Mouse (Mus musculus): ENCODE measurements around the gene Zswim3.
A peak's percentile ranks its signal among the peaks of the same experiment; 100 is the strongest.

The Zswim3 gene

DNA sequence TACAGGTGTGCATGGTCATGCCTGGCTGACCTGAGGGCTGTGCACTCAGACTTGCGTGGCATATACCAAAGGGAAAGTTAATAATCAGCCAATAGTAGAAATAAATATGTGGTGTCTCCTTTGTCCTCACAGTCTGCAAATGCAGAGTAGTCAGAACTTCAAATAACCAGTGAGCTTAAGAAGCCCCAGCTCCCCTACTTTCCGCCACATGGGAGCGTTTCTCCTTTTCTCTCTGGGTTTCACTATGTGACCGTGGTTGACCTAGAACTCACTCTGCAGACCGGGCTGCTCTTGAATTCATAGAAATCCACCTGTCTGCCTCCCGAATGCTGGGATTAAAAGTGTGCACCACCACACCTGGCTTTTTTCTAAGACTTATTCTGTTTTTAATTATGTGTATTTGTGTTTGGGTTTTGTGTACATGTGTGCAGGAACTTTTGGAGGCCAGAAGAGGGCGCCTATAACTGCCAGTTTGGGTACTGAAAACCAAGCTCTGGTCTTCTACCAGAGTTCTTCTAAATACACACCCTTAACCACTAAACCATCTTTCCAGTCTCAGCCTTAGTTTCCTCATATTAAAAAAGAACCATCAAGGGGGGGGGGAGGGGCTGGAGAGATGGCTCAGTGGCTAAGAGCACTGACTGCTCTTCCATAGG lies 20.8 kb upstream of the Zswim3 start:
- DNase-seq = peak; percentile 48

DNA sequence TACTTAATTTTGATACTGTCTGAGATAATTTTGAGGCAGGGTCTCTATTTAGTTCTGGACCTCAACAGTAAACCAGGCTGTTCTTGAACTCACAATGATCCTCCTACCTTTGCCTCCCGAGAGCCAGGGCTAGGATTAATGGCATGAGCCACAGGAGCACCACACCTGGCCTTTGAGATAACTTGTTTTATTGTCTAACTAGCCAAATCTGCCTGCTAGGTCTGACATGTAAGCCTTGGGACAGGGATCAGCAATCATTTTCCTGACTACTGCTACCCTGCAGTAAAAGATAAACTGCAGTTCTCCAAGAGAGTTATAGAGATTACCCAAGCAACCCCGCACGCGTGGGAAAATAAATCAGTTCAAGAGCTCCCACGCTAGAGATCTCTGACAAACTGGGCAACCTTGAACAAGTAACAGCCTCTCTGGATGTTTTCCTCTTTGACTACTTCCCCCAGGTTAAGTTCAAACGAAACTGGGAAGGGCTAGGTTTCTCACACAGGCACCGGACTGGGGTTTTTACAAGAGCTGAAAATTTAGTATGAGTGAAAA lies 20.0 kb upstream of the Zswim3 start:
- DNase-seq = no peak

- DNase-seq = peak; percentile 93
Measured at GRCm38 (mm10) chr2:164785481-164786387, 19.2 kb upstream of the Zswim3 start, which contains the start of gene Snx21. Gene Snx21, plus strand, starts transcription at chr2:164785823.

DNA sequence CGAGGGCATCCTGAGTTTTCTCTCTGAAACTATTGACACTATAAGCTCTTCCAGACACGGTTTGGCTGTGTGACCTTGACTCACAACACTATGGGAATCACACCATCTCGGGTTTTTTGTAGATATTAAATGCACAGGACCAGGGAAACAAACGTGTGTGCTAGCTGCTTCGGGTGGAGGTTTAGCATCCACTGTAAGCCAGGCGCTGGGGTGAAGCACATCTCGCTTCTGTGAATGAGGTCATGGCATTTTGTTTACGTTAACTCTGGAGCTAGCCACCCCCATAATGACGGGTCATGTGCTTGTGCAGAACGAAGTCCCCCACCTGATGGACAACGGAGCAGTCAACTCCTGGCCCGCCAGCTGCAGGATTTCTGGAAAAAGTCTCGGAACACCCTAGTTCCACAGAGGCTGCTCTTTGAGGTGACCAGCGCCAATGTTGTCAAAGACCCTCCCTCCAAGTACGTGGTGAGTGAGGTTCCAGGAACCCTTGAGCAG lies 18.5 kb upstream of the Zswim3 start:
- peak; percentile 51 for DNase-seq

DNA sequence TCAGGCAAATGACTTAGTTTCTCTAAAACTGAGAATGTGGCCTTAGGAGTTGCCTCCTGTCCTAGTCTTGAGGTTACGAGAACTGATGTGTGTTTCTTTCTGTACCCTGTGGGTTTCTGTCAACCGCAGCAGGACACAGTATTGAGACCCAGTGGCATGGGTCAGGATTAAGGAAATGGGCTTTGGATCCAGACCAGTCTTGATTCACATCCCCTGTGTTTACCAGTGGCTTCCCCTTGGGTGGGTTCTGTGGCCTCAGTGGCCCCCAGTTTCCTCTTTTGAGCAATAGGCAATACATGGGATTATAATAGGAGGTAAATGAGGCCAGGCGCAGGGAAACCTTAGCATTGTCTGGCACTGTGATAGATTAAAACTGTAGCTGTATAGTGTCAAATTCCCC lies 17.9 kb upstream of the Zswim3 start:
- no peak for DNase-seq

GRCm38 (mm10) chr2:164787779-164788178 lies 17.1 kb upstream of the Zswim3 start:
- peak; percentile 41 for DNase-seq

DNA sequence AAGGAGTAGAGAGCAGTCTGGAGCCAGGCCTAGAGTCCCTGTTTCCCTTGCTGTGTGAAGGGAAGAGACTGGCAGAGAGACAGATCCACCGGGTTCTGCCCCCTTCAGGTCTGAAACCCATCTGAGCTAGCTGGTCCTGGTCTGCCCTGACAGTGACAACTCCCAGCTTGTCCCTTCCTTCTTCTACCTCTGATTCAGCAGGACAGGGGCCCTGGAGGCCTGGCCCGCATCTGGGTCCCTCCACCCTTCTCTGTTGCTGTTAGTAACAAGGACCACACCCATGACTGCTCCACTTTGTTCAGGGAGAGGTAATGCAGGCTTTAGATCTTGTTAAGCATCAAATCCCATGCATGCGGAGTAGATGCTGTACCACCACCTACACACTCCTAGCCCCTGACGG lies 16.5 kb upstream of the Zswim3 start:
- no peak for DNase-seq

GRCm38 (mm10) chr2:164790451-164790850 lies 14.4 kb upstream of the Zswim3 start:
- no peak for DNase-seq

DNA sequence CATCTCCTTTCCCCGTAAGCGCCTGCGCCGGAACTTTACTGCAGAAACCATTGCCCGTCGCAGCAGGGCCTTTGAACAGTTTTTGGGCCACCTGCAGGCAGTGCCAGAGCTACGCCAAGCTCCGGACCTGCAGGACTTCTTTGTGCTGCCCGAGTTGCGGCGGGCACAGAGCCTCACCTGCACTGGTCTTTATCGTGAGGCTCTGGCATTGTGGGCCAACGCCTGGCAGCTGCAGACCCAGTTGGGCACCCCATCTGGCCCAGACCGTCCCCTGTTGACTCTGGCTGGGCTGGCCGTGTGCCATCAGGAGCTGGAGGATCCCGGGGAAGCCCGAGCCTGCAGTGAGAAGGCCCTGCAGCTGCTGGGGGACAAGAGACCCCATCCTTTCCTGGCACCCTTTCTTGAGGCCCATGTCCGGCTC lies 13.0 kb upstream of the Zswim3 start:
- DNase-seq = no peak

- DNase-seq = no peak
Measured at GRCm38 (mm10) chr2:164792400-164793190, 12.3 kb upstream of the Zswim3 start.

GRCm38 (mm10) chr2:164793236-164793635 lies 11.7 kb upstream of the Zswim3 start:
- DNase-seq = peak; percentile 74

- peak; percentile 40 for DNase-seq
Measured at GRCm38 (mm10) chr2:164793772-164794171, 11.1 kb upstream of the Zswim3 start.

DNA sequence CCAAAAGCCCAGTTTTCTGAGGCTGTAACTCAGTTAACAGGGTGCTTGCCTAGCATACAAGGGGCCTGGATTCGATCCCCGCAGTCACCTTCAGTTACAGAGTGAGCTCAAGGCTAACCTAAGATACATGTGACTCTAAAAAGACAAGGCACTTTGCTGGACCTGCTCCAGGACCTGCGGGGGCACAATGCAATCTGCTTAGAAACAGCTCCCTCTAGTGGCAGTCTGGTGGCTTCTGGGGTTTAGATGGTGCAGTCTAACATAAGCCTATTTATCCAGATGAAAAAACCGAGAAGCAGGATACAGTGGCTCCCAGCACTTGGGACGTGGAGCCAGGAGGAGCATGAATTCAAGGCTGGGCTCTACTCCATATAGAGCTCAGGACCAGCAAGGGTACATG lies 10.6 kb upstream of the Zswim3 start:
- DNase-seq = peak; percentile 93

DNA sequence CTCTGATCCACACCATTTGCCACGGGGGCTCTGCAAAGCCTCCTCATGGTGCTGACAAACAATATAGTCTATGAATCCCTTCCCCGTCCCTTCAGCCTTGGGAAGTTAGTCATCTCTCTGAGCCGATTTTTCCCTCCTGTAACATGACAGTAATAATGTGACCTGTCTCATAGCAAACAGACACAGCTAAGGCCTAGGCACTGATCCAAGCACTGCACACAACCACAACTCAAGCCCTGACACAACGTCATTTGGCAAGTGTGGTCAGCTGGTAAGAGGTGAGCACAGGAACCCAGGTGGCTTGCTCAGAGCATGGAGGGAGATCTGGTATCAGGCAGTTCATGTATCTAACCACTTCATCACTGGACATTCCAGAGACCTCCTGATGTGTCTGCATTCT lies 9.0 kb upstream of the Zswim3 start:
- no peak for DNase-seq

DNA sequence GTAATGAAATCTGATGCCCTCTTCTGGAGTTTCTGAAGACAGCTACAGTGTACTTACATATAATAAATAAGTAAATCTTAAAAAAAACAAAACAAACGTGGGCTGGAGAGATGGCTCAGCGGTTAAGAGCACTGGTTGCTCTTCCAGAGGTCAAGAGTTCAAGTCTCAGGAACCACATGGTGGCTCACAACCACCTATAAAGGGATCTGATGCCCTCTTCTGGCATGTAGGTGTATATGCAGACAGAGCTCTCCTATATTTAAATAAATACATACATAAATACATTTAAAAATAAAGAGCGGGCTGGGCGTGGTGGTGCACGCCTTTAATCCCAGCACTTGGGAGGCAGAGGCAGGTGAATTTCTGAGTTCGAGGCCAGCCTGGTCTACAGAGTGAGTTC lies 6.3 kb upstream of the Zswim3 start:
- peak; percentile 35 for DNase-seq

DNA sequence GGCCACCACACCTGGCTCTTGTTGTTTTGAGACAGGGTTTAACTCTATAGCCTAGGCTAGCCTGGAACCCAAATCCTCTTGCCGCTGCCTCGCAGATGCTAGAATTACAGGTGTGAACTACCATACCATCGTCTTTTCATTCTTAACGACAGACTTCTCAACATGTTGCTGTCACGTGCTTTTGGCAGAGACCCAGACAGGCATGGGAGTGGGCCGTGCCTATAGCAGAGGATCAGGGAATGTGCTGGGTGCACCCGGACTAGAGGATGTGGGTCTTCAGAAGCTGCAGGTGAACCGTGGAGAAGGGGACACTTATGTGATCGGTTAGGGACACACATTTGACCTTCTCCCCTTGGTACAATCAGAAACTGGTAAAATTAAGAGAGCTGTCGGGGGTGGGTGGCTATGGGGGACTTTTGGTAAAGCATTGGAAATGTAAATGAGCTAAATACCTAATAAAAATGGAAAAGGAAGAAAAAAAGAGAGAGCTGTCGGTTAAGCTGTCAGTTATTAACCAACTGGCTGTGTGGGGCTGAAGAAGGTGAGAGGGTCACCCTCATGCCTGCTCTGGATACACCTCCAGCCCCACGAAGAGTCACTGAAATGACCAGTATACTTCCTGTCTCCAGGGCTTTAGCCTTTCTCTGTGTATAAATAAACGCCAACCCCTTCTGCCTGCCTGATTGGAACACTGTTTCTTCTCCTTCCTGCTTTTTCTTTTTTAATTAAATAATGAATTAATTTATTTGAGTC lies 4.5 kb upstream of the Zswim3 start:
- no peak for DNase-seq

GRCm38 (mm10) chr2:164803201-164803920 lies 1.5 kb upstream of the Zswim3 start:
- DNase-seq = no peak

DNA sequence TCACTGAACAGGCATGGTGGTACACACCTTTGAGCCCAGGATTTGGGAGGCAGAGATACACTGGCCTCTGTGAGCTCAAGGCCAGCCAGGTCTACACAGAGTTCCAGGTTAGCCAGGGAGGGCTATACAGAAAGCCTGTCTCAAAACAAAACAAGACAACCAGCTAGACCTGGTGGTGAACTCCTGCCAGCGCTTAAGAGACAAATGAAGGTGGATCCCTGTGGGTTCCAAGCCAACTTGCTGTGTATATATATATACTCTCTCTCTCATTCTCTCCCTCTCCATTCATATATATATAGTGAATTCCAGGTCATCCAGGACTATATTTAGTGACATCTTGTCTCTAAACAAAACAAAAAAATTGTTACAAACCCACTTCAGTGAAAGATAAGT lies 981 bp upstream of the Zswim3 start:
- no peak for DNase-seq

GRCm38 (mm10) chr2:164805332-164805718 lies 427 bp downstream of the Zswim3 start:
- no peak for DNase-seq

- no peak for DNase-seq
Measured at GRCm38 (mm10) chr2:164806614-164807013, 1.7 kb downstream of the Zswim3 start.

GRCm38 (mm10) chr2:164813557-164813956 lies 8.7 kb downstream of the Zswim3 start:
- DNase-seq = no peak

All from retina, postnatal 1 day (tissue).